Mouse (Mus musculus) cerebellum, adult 8-10 months (tissue): ENCODE data around the gene Slc27a3.

Experiments used
- DNase-seq: peaks from one replicate; pipeline ENCODE4 v3.0.0; 2022

Slc27a3 gene

DNA sequence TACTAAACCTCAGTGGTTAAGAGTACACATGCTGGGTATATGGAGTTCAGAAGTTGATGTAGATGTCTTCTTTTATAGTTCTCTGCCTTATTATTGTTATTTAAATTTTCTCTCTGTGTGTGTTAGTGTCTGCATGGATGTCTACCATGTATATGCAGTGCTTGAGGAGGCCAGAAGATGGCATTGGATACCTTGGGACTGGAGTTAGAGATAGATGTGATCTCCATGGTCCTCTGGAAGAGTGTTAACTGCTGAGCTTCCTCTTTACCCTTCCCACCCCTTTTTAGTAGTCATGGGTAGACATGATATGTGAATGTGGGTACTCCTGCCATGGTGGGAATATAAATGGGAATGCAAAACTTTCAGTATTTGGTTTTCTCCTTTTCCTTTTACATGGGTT lies 54.2 kb downstream of the Slc27a3 start:
- DNase-seq = no peak
